Mouse (Mus musculus): Measurements from ENCODE around the gene Gm42417. TPM values are rescaled to one million over a fixed set of nuclear protein-coding genes. Genes with fewer than 3 reads are reported as not detected.

Gm42417 gene
- polyA plus RNA-seq, 1 experiment from 2014 or later = 0.29 TPM

GRCm38 (mm10) chr1:36558031-36558993, 19.1 kb upstream of the Gm42417 start, which contains the start of gene Sema4c:
Sema4c (minus strand) TSS chr1:36558349.
- Histone ChIP-seq H3K27ac (ENCODE audit: low read length) (peak within 1 kb of the TSS; percentile 100), H3K9me3 (ENCODE audit: control insufficient read depth, low read length) (no peaks in the 10 kb centered on the region), H3K4me1 (replicated peaks; ENCODE audit: control insufficient read depth, insufficient read depth, low read length) (peaks cover 29% of the 10 kb centered on the region), H3K9ac (ENCODE audit: low read length) (peak within 1 kb of the TSS; percentile 93), H3K36me3 (ENCODE audit: control insufficient read depth, insufficient read depth, low read length) (peaks cover 10% of the 10 kb centered on the region), H3K27me3 (ENCODE audit: control insufficient read depth, insufficient read depth, low read depth, low read length) (no peaks in the 10 kb centered on the region), H3K4me2 (ENCODE audit: low read depth, low read length) (peak within 1 kb of the TSS; percentile 93), H3K4me3 (ENCODE audit: low read length) (peak within 1 kb of the TSS; percentile 86)
- under 1% methylated on average over 68 of the region's 69 CpGs for WGBS
- ATAC-seq (ENCODE audit: low read depth) = peak; percentile 67

- Histone ChIP-seq H3K27ac (ENCODE audit: low read length) (peak overlapping the region; percentile 100), H3K9me3 (ENCODE audit: control insufficient read depth, low read length) (no peaks in the 10 kb centered on the region), H3K4me2 (ENCODE audit: low read depth, low read length) (peak overlapping the region; percentile 93), H3K4me1 (replicated peaks; ENCODE audit: control insufficient read depth, insufficient read depth, low read length) (peaks cover 29% of the 10 kb centered on the region), H3K27me3 (ENCODE audit: control insufficient read depth, insufficient read depth, low read depth, low read length) (no peaks in the 10 kb centered on the region), H3K4me3 (ENCODE audit: low read length) (peak overlapping the region; percentile 86), H3K36me3 (ENCODE audit: control insufficient read depth, insufficient read depth, low read length) (peaks cover 18% of the 10 kb centered on the region), H3K9ac (ENCODE audit: low read length) (peak overlapping the region; percentile 93)
- WGBS = under 1% methylated on average over 48 of the region's 48 CpGs
- ATAC-seq (ENCODE audit: low read depth) = peak; percentile 84
Measured at GRCm38 (mm10) chr1:36557457-36558011, 18.3 kb upstream of the Gm42417 start.

- H3K4me1 ChIP-seq (replicated peaks; ENCODE audit: control insufficient read depth, insufficient read depth, low read length) = peaks cover 29% of the 10 kb centered on the region
- WGBS = under 1% methylated on average over 52 of the region's 52 CpGs
Measured at GRCm38 (mm10) chr1:36556553-36557456, 17.6 kb upstream of the Gm42417 start.

GRCm38 (mm10) chr1:36555798-36556395, 16.7 kb upstream of the Gm42417 start:
- peaks cover 29% of the 10 kb centered on the region for H3K4me1 ChIP-seq (replicated peaks; ENCODE audit: control insufficient read depth, insufficient read depth, low read length)
- H3K9me3 ChIP-seq (ENCODE audit: control insufficient read depth, low read length) = no peaks in the 10 kb centered on the region
- H3K27ac ChIP-seq (ENCODE audit: low read length) = peak overlapping the region; percentile 100
- peak overlapping the region; percentile 86 for H3K4me3 ChIP-seq (ENCODE audit: low read length)
- ATAC-seq (ENCODE audit: low read depth) = no peak
- peaks cover 34% of the 10 kb centered on the region for H3K36me3 ChIP-seq (ENCODE audit: control insufficient read depth, insufficient read depth, low read length)
- peak overlapping the region; percentile 93 for H3K4me2 ChIP-seq (ENCODE audit: low read depth, low read length)
- no peaks in the 10 kb centered on the region for H3K27me3 ChIP-seq (ENCODE audit: control insufficient read depth, insufficient read depth, low read depth, low read length)
- peak overlapping the region; percentile 93 for H3K9ac ChIP-seq (ENCODE audit: low read length)
- WGBS = 1% methylated on average over 8 of the region's 8 CpGs

More at GRCm38 (mm10) chr1:36556553-36557456, 17.6 kb upstream of the Gm42417 start:
- H3K27ac ChIP-seq (ENCODE audit: low read length) = peak overlapping the region; percentile 100
- peak overlapping the region; percentile 86 for H3K4me3 ChIP-seq (ENCODE audit: low read length)
- H3K36me3 ChIP-seq (ENCODE audit: control insufficient read depth, insufficient read depth, low read length) = peaks cover 25% of the 10 kb centered on the region
- peak overlapping the region; percentile 93 for H3K4me2 ChIP-seq (ENCODE audit: low read depth, low read length)
- peak overlapping the region; percentile 93 for H3K9ac ChIP-seq (ENCODE audit: low read length)
- no peaks in the 10 kb centered on the region for H3K9me3 ChIP-seq (ENCODE audit: control insufficient read depth, low read length)
- ATAC-seq (ENCODE audit: low read depth) = peak; percentile 79
- H3K27me3 ChIP-seq (ENCODE audit: control insufficient read depth, insufficient read depth, low read depth, low read length) = no peaks in the 10 kb centered on the region

GRCm38 (mm10) chr1:36554633-36555399, 15.6 kb upstream of the Gm42417 start:
- H3K27me3 ChIP-seq (ENCODE audit: control insufficient read depth, insufficient read depth, low read depth, low read length) = no peaks in the 10 kb centered on the region
- H3K9me3 ChIP-seq (ENCODE audit: control insufficient read depth, low read length) = no peaks in the 10 kb centered on the region
- H3K4me3 ChIP-seq (ENCODE audit: low read length) = peak overlapping the region; percentile 86
- peak overlapping the region; percentile 17 for H3K9ac ChIP-seq (ENCODE audit: low read length)
- H3K27ac ChIP-seq (ENCODE audit: low read length) = peak overlapping the region; percentile 100
- peaks cover 45% of the 10 kb centered on the region for H3K36me3 ChIP-seq (ENCODE audit: control insufficient read depth, insufficient read depth, low read length)
- ATAC-seq (ENCODE audit: low read depth) = no peak
- peaks cover 29% of the 10 kb centered on the region for H3K4me1 ChIP-seq (replicated peaks; ENCODE audit: control insufficient read depth, insufficient read depth, low read length)
- 59% methylated on average over 21 of the region's 21 CpGs for WGBS
- peak overlapping the region; percentile 93 for H3K4me2 ChIP-seq (ENCODE audit: low read depth, low read length)

GRCm38 (mm10) chr1:36552506-36552905, 13.3 kb upstream of the Gm42417 start:
- no peak overlapping the region for H3K4me2 ChIP-seq (ENCODE audit: low read depth, low read length)
- ATAC-seq (ENCODE audit: low read depth) = no peak
- H3K4me3 ChIP-seq (ENCODE audit: low read length) = no peak overlapping the region
- no peaks in the 10 kb centered on the region for H3K27me3 ChIP-seq (ENCODE audit: control insufficient read depth, insufficient read depth, low read depth, low read length)
- H3K9ac ChIP-seq (ENCODE audit: low read length) = no peak overlapping the region
- peaks cover 38% of the 10 kb centered on the region for H3K4me1 ChIP-seq (replicated peaks; ENCODE audit: control insufficient read depth, insufficient read depth, low read length)
- WGBS = 82% methylated on average over 16 of the region's 16 CpGs
- H3K27ac ChIP-seq (ENCODE audit: low read length) = no peak overlapping the region
- no peaks in the 10 kb centered on the region for H3K9me3 ChIP-seq (ENCODE audit: control insufficient read depth, low read length)
- H3K36me3 ChIP-seq (ENCODE audit: control insufficient read depth, insufficient read depth, low read length) = peaks cover 53% of the 10 kb centered on the region

- WGBS = 82% methylated on average over 17 of the region's 17 CpGs
- ATAC-seq (ENCODE audit: low read depth) = no peak
- Histone ChIP-seq H3K9ac (ENCODE audit: low read length) (no peak overlapping the region), H3K4me3 (ENCODE audit: low read length) (no peak overlapping the region), H3K27me3 (ENCODE audit: control insufficient read depth, insufficient read depth, low read depth, low read length) (no peaks in the 10 kb centered on the region), H3K36me3 (ENCODE audit: control insufficient read depth, insufficient read depth, low read length) (peaks cover 53% of the 10 kb centered on the region), H3K9me3 (ENCODE audit: control insufficient read depth, low read length) (no peaks in the 10 kb centered on the region), H3K27ac (ENCODE audit: low read length) (no peak overlapping the region), H3K4me2 (ENCODE audit: low read depth, low read length) (no peak overlapping the region), H3K4me1 (replicated peaks; ENCODE audit: control insufficient read depth, insufficient read depth, low read length) (peaks cover 41% of the 10 kb centered on the region)
Measured at GRCm38 (mm10) chr1:36551904-36552303, 12.7 kb upstream of the Gm42417 start.

All from lung, embryonic 16.5 days (tissue).